Mouse (Mus musculus): ENCODE measurements around the gene Trp53bp1.

Trp53bp1 gene

GRCm38 (mm10) chr2:121271236-121271927 lies at the start of gene Trp53bp1:
Trp53bp1 (minus strand) TSS chr2:121271407.
- DNase-seq = peak; percentile 84 to 92

- DNase-seq = no peak
Measured at GRCm38 (mm10) chr2:121316278-121316677, 45.1 kb upstream of the Trp53bp1 start.

GRCm38 (mm10) chr2:121308997-121309416 lies 37.8 kb upstream of the Trp53bp1 start:
- DNase-seq = no peak

- DNase-seq = no peak
Measured at GRCm38 (mm10) chr2:121300036-121300435, 28.8 kb upstream of the Trp53bp1 start.

GRCm38 (mm10) chr2:121299471-121299870 lies 28.3 kb upstream of the Trp53bp1 start:
- DNase-seq = no peak

GRCm38 (mm10) chr2:121298131-121298530 lies 26.9 kb upstream of the Trp53bp1 start:
- no peak for DNase-seq

- DNase-seq = no peak
Measured at GRCm38 (mm10) chr2:121297701-121298100, 26.5 kb upstream of the Trp53bp1 start.

GRCm38 (mm10) chr2:121296754-121297231 lies 25.6 kb upstream of the Trp53bp1 start:
- no peak for DNase-seq

- DNase-seq = peak in 1 of 2 experiments; percentile 29
Measured at GRCm38 (mm10) chr2:121295608-121296571, 24.7 kb upstream of the Trp53bp1 start.

GRCm38 (mm10) chr2:121294753-121295607 lies 23.8 kb upstream of the Trp53bp1 start:
- no peak for DNase-seq

GRCm38 (mm10) chr2:121294182-121294581 lies 23.0 kb upstream of the Trp53bp1 start:
- no peak for DNase-seq

GRCm38 (mm10) chr2:121292316-121293013 lies 21.3 kb upstream of the Trp53bp1 start:
- no peak for DNase-seq

- no peak for DNase-seq
Measured at GRCm38 (mm10) chr2:121289730-121290540, 18.7 kb upstream of the Trp53bp1 start.

- DNase-seq = peak; percentile 78 to 85
Measured at GRCm38 (mm10) chr2:121288901-121289729, 17.9 kb upstream of the Trp53bp1 start, which contains the start of gene Map1a. Map1a (plus strand) TSS chr2:121289600.

GRCm38 (mm10) chr2:121287850-121288249 lies 16.6 kb upstream of the Trp53bp1 start:
- no peak for DNase-seq

- DNase-seq = no peak
Measured at GRCm38 (mm10) chr2:121271928-121272516, 815 bp upstream of the Trp53bp1 start.

- DNase-seq = peak in 1 of 2 experiments; percentile 33
Measured at GRCm38 (mm10) chr2:121270521-121271235, 529 bp downstream of the Trp53bp1 start.

GRCm38 (mm10) chr2:121268446-121268845 lies 2.8 kb downstream of the Trp53bp1 start:
- DNase-seq = no peak

- no peak for DNase-seq
Measured at GRCm38 (mm10) chr2:121249758-121250157, 21.4 kb downstream of the Trp53bp1 start.
